In the genomic region with DNA sequence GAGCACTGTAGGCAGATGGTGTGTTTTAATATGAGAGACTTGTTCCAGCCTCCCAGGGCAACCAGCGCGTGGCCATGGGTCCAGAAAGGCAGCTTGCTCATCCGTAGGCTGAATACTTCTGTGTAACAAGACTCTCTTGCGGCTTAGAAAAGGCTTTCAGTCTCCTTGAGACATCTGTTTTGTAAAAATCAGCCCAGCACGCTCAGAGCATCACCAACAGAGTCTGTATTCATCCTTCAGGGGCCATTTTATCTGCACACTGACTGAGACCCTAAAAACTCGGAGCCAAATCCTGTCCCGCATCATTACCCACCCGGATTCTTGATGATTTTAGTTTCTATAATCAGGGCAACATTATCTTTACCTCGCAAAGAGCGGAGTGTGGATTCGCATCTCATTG, we compare ENCODE assay signal across 10 mouse cellular contexts.
A peak's percentile ranks its signal among the peaks of the same experiment; 100 is the strongest.
DNase-seq lines count a peak whose midpoint lies in the region; ATAC-seq and TF ChIP-seq lines count a peak whose summit lies in the region.
"Had no signal": no experiment of that assay in that cellular context is flagged by ENCODE, and none has a peak within 500 bp of the region (broad histone marks: within the 10 kb centered on the region; RNA-seq: fewer than 3 reads in every experiment).

No protein-coding gene starts in this region.

- intact Hi-C loops in heart, postnatal 10 days (cut with DNase I): no loop called here

- H3K27me3 ChIP-seq in embryonic facial prominence, embryonic 10.5 days (replicated peaks; ENCODE audit: low read depth, poor library complexity, severe bottlenecking): no peaks in the 10 kb centered on the region
- no peaks in the 10 kb centered on the region for H3K27me3 ChIP-seq in hindbrain, embryonic 12.5 days
- H3K27me3 ChIP-seq in midbrain, embryonic 14.5 days (ENCODE audit: control insufficient read depth, insufficient read depth, low read length): no peaks in the 10 kb centered on the region
- no peaks in the 10 kb centered on the region for H3K27me3 ChIP-seq in liver, embryonic 12.5 days (replicated peaks)
- H3K27me3 ChIP-seq in liver, postnatal 0 days (ENCODE audit: insufficient read depth, low read length): no peaks in the 10 kb centered on the region

- peak; percentile 16 for DNase-seq in Muller cell, postnatal 12 days (ENCODE audit: inconsistent ontology term)
- DNase-seq in embryonic facial prominence, embryonic 10.5 days (ENCODE audit: low spot score): peak; percentile 23
- DNase-seq in midbrain, embryonic 14.5 days: peak; percentile 42
- no peak for DNase-seq in heart, postnatal 10 days
- DNase-seq in adrenal gland, adult 18-20 months (ENCODE audit: low spot score in 2 of 2): no peak
- DNase-seq in liver, postnatal 0 days: no peak
- DNase-seq: kidney, adult 11 months had no signal

- no peaks in the 10 kb centered on the region for H3K36me3 ChIP-seq in embryonic facial prominence, embryonic 10.5 days (replicated peaks)
- no peaks in the 10 kb centered on the region for H3K36me3 ChIP-seq in hindbrain, embryonic 12.5 days
- H3K36me3 ChIP-seq in midbrain, embryonic 14.5 days (ENCODE audit: control insufficient read depth, insufficient read depth, low read length): no peaks in the 10 kb centered on the region
- H3K36me3 ChIP-seq in liver, embryonic 12.5 days: no peaks in the 10 kb centered on the region
- H3K36me3 ChIP-seq in liver, postnatal 0 days (replicated peaks; ENCODE audit: insufficient read depth, low read length): no peaks in the 10 kb centered on the region

- ATAC-seq in hindbrain, embryonic 12.5 days (ENCODE audit: low FRiP score): peak; percentile 42
- ATAC-seq in midbrain, embryonic 14.5 days (ENCODE audit: low FRiP score, low TSS enrichment): 0 out of 2 replicates have a peak, but pooled peaks have one; percentile 50
- no peak for ATAC-seq in liver, embryonic 12.5 days
- ATAC-seq in liver, postnatal 0 days: no peak

- H3K9me3 ChIP-seq in embryonic facial prominence, embryonic 10.5 days: no peaks in the 10 kb centered on the region
- no peaks in the 10 kb centered on the region for H3K9me3 ChIP-seq in hindbrain, embryonic 12.5 days (replicated peaks)
- no peaks in the 10 kb centered on the region for H3K9me3 ChIP-seq in midbrain, embryonic 14.5 days (ENCODE audit: control insufficient read depth, low read length)
- no peaks in the 10 kb centered on the region for H3K9me3 ChIP-seq in liver, embryonic 12.5 days (replicated peaks)
- H3K9me3 ChIP-seq in liver, postnatal 0 days (ENCODE audit: low read length): no peaks in the 10 kb centered on the region

- H3K4me3 ChIP-seq in embryonic facial prominence, embryonic 10.5 days: no peak overlapping the region
- no peak overlapping the region for H3K4me3 ChIP-seq in hindbrain, embryonic 12.5 days
- no peak overlapping the region for H3K4me3 ChIP-seq in midbrain, embryonic 14.5 days (replicated peaks; ENCODE audit: low read depth, low read length)
- H3K4me3 ChIP-seq in liver, embryonic 12.5 days: no peak overlapping the region
- no peak overlapping the region for H3K4me3 ChIP-seq in liver, postnatal 0 days (ENCODE audit: low read depth, low read length)

- peak overlapping the region; percentile 27 for H3K4me2 ChIP-seq in hindbrain, embryonic 12.5 days (replicated peaks)
- H3K4me2 ChIP-seq in midbrain, embryonic 14.5 days (ENCODE audit: low read length): peak overlapping the region; percentile 44
- H3K4me2 ChIP-seq in liver, embryonic 12.5 days: no peak overlapping the region
- H3K4me2 ChIP-seq in liver, postnatal 0 days (ENCODE audit: low read depth, low read length): no peak overlapping the region

- peak overlapping the region; percentile 45 for H3K27ac ChIP-seq in embryonic facial prominence, embryonic 10.5 days (replicated peaks)
- peak overlapping the region; percentile 23; the same call in 1 of the 2 replicates for H3K27ac ChIP-seq in hindbrain, embryonic 12.5 days
- H3K27ac ChIP-seq in midbrain, embryonic 14.5 days (replicated peaks; ENCODE audit: low read depth, low read length): 0 out of 2 replicates have a peak overlapping the region, but pooled peaks have one; percentile 43
- H3K27ac ChIP-seq in liver, embryonic 12.5 days: no peak overlapping the region
- H3K27ac ChIP-seq in liver, postnatal 0 days (ENCODE audit: low read depth): no peak overlapping the region
- H3K27ac ChIP-seq: macrophage had no signal

- peaks cover 19% of the 10 kb centered on the region for H3K4me1 ChIP-seq in embryonic facial prominence, embryonic 10.5 days
- peaks cover 13% of the 10 kb centered on the region for H3K4me1 ChIP-seq in hindbrain, embryonic 12.5 days
- H3K4me1 ChIP-seq in midbrain, embryonic 14.5 days (ENCODE audit: control insufficient read depth, insufficient read depth, low read length): peaks cover 11% of the 10 kb centered on the region
- no peaks in the 10 kb centered on the region for H3K4me1 ChIP-seq in liver, embryonic 12.5 days
- no peaks in the 10 kb centered on the region for H3K4me1 ChIP-seq in liver, postnatal 0 days (ENCODE audit: insufficient read depth)

- no peak for TF ChIP-seq EP300 in liver, postnatal 0 days (IDR thresholded peaks at IDR 0.05; ENCODE audit: low read depth)

- no peak for TF ChIP-seq CTCF in liver, postnatal 0 days (IDR thresholded peaks at IDR 0.05; ENCODE audit: low read depth)

- H3K9ac ChIP-seq in hindbrain, embryonic 12.5 days: no peak overlapping the region
- H3K9ac ChIP-seq in midbrain, embryonic 14.5 days (replicated peaks; ENCODE audit: low read length): 0 out of 2 replicates have a peak overlapping the region, but pooled peaks have one; percentile 7
- no peak overlapping the region for H3K9ac ChIP-seq in liver, embryonic 12.5 days
- no peak overlapping the region for H3K9ac ChIP-seq in liver, postnatal 0 days (replicated peaks)

- WGBS in embryonic facial prominence, embryonic 10.5 days: 62% methylated on average over 11 of the region's 11 CpGs
- 57% methylated on average over 11 of the region's 11 CpGs for WGBS in hindbrain, embryonic 12.5 days
- WGBS in midbrain, embryonic 14.5 days: 47% methylated on average over 11 of the region's 11 CpGs
- WGBS in liver, embryonic 12.5 days (ENCODE audit: insufficient replicate concordance): 67% methylated on average over 11 of the region's 11 CpGs
- WGBS in liver, postnatal 0 days (ENCODE audit: insufficient replicate concordance): 78% methylated on average over 11 of the region's 11 CpGs

Comparison
In these comparisons a context has a peak if more than half of its experiments do, and no peak if none do; other contexts are left out.
1. DNase-seq: peak in Muller cell, postnatal 12 days (single experiment), embryonic facial prominence, embryonic 10.5 days (single experiment) and midbrain, embryonic 14.5 days (single experiment); none in heart, postnatal 10 days (0 of 2), adrenal gland, adult 18-20 months (0 of 2) and liver, postnatal 0 days (single experiment).
2. H3K27ac ChIP-seq: peak in embryonic facial prominence, embryonic 10.5 days (single experiment), hindbrain, embryonic 12.5 days (single experiment) and midbrain, embryonic 14.5 days (single experiment); none in liver, embryonic 12.5 days (single experiment) and liver, postnatal 0 days (single experiment).
3. ATAC-seq: peak in hindbrain, embryonic 12.5 days (single experiment) and midbrain, embryonic 14.5 days (single experiment); none in liver, embryonic 12.5 days (single experiment) and liver, postnatal 0 days (single experiment).
4. H3K4me2 ChIP-seq: peak in hindbrain, embryonic 12.5 days (single experiment) and midbrain, embryonic 14.5 days (single experiment); none in liver, embryonic 12.5 days (single experiment) and liver, postnatal 0 days (single experiment).